Mouse (Mus musculus) naive thymus-derived CD4-positive, alpha-beta T cell, adult 2 months (primary cell): Measurements from ENCODE around the gene Cox8b.
A peak's percentile ranks its signal among the peaks of the same experiment; 100 is the strongest.
"Not testable (repeated sequence)": the region's sequence is repeated elsewhere in the genome, so short reads cannot be mapped to it uniquely, and the experiment has no call there.

ENCODE experiments used
- DNase-seq: peaks from one replicate; pipeline ENCODE4 v3.0.0-alpha.2; 2011; ENCODE audit warnings: low read depth

Gene Cox8b

DNA sequence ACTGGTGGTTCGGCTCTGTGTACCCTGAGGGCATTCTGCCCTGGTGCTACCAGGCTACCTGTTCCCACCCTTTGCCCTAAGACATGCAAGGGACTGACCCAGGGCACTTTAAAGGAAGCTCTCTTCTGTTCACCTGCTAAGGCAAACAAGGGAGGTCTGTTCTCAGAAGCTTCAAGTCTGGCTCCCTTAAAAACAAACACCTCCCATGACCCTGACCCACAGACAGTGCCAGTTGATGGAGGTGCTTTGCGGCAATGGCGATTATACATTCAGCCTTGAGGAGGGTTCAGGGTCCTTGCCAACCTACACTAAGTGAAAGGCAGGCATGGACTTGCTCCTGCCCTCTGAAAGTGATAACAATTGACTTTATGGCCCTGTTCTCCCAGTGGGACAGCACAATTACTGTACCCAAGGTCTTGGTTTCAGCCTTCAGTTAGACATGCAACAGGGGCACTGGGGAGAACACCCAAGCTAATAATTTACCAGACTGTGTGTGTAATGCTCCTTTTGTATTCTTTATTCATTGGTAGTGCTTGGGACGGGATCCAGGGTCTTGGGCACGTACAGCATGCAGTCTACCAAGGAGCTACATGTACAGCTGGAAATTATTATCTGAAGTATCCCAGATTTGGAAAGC is 12.7 kb upstream of the Cox8b start:
- DNase-seq = no peak

DNA sequence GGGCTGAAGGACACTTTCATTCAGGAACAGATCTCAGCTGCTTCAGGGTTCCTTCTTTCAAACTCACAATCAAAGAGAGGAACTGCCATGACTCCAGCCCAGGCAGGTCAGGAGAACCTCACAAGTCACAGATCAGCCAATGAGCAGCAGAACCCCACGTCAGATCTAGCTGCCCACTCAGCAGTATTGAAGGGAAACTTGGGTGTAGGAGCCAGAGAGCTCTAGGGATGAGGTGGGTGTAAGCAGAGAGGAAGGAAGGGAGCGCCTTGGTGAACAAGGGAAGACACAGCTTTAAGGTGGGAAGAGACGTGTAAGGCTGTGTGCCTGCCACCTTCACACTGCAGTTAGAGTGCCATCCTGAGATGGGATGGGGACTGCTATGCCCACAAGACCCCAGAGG is 12.0 kb upstream of the Cox8b start:
- no peak for DNase-seq

DNA sequence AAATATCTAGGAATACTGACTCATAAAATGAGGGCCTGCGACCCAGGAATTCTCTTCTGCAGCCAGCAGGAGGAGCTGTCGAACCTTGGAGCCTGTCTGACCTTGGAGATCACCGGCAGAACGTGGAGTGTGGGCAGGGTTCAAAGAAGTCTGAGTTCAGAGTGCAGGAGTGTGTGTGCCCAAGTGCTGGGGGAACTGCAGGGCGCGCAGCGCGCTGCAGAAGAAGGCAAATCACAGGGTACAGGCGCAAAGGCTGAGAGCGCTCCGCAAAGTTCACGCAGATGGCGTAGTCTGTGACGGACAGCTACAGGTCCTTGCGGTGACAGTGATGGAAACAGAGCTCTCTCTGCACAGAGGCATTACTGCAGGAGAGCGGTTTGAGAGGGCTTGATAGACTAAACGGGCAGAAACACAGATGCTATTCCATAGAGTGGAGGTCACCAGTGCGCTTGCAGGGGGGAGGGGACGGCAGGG is 8.4 kb upstream of the Cox8b start:
- DNase-seq = peak; percentile 82

DNA sequence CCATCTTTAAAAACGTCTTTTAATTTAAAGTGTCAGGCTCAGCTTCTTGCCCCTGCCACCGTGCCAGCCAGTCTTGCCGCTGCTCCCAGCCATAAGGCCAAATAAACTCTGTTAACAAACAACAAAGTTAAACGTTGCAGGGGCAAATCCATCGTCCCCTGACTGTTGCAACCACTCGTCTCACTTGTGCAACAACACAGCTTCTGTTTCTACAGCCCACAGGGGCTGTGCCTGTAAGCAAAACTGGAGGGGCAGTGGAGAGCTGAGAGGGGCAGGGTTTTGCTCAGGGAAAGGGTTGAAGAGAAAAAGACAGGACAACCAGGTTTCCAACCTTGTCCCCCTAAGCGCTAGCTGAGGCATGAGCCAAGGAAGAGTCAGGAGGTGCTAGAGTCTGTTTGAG is 7.9 kb upstream of the Cox8b start:
- no peak for DNase-seq

DNA sequence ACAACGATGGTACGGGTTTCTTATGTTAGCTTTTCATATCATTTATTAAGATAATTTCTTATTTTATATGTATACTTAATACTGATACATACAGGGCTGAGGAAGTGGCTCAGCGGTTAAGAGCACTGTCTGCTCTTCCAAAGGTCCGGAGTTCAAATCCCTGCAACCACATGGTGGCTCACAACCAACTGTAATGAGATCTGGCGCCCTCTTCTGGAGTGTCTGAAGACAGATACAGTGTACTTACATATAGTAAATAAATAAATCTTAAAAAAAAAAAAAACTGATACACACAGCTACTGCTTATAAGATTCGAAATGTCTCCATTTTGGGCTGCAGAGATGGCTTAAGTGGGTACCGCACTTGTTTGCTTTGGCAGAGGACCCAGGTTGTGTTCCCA is 7.5 kb upstream of the Cox8b start:
- DNase-seq = no peak

DNA sequence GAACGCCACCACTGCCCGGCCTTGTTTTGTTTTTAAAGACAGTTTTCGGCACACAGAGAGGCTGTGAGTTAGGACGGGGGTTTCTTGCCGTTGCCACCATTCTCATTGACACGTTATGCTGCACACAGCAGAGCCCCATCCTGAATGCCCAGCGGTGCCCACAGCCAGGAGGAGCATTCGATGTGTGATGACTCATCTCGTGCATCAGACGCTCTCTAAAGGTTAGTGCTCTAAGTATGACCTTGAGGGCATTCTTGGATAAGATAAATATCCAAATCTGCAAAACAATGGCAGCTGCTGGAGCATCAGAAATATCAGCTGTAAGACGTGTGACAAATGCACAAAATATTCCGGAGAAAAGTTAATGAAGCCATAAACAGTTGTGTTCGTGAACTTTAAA is 6.9 kb upstream of the Cox8b start:
- no peak for DNase-seq

DNA sequence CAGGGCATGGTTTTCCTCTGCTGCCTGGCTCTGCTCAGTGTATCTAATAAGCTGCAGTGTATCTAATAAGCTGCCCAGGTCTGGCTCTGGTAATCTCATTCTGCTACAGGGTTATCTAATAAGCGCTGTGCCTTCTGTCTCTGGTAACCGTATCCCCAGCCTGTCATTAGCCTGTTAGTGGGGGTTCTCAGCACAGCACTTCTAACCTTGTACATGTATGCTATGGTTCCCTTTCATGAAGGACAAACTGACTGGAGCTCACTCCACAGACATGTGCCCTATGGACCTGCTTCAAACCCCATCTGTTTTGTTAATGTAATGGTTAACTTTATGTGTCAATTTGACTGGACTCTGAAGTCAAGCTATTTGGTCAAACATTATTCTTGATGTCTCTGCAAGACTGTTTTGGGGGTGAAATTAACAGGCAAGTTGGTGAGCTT is 5.4 kb upstream of the Cox8b start:
- no peak for DNase-seq

DNA sequence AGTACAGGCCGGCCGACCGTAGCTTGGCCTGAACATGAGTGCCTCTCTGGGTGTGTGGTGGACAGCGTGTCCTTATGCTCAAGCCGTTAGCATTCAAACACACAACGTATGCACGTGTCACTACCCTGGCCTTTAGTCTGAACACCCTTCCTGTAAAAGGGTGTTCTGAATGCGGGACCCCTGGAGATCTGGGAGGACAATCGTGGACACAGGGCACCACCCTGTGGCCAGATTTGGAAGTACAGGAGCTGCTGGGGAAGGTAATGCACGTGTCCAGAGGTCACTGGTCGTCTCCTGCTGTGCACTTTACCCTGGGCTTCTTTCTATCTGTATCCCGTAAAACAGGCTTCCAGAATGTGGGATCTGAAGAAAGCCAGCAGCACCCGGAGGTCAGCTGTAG is 3.0 kb upstream of the Cox8b start:
- peak; percentile 78 for DNase-seq

DNA sequence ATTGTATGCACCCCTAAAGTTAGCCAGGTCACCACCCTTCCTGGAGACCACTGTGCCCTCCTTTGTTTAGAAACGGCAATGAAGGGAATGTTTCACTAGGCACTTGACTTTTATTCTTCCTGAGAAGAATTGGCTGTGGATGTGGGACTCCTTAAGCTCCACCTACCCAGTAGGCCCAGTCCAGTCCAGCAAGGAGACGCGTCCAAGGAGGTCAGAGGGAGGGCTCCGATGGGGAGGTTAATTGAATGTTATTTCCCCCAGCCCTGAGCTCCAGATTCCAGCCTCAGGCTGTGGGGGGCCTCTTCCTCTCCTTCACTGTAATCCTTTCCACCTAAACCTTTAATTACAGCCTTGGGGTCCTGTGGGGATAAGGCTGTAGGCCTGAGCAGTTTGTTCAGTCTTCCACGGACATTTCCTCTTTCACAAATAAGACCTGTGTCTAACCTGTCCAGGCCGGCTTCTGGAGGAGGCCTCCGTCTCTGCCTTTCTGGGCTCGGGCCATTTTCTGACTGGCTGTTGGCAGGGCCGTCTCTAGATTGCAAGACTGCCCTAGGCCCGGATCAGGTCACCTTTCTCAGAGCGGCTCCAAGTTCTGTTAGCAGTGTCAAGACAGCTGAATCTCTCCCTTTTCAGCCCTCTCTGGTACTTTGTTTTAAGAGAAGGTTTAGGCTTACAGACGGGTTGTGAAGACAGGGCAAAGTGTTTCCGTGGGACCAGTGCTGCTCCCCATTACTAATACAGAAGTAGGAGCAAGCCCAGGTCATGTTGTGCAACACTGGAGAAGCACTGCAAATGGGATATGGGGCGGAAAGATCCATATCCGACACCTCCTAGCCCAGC is 2.0 kb upstream of the Cox8b start:
- no peak for DNase-seq

DNA sequence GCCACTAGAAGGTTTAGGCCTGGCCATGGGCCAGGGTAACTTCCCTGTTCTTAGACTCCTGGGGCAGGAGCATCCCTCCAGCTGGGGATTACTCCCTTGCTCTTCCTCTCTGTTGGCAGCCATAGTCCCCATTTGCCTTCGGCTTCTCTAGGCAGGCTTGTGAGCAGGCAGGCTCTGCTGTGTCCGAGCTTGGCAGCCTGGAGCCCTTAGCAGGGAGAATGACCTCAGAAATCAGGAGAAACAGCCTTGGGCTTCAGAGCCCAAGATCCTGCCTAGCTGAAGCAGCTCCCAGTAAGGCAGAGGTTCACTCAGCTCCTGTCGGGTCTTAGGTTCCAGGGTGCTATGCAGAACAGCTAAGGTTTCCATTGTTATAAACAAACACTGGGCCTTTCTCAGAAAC is 1.1 kb downstream of the Cox8b start:
- no peak for DNase-seq

DNA sequence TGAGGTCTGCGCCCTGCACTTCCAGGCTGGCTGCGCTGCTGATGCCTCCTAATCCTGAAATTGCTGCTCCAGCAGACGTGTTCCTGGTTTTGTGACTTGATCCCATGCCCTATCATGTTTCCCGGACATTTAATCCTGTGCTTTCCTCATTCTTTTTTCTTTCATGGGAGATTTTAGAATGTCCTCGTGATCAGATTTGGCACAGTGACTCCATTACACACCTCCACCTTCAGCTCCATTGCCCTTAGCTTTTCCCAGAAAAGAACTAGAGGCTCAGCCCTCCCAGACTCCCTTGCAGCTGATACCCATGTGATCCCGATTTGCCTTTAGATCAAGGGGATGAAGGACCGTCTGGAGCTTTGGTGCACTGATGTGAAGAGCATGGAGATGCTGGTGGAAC is 2.4 kb downstream of the Cox8b start:
- no peak for DNase-seq

DNA sequence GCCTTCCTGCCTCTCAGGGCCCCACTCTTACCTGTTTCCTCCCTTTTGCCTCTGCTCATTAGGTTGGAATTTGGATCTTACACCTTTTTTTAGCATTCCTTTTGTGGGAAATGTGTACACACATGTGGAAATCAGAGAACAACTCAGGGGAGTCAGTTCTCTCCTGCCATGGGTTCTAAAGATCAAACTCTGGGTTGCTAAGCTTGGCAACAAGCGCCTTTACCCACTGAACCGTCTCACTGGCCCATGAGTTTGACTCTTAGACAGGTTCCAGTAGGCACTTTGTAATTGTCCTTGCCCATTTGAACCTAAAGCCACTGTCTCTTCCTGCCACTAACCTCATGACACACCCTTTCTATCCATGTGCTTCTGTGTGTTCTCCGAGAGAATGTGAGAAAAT is 5.6 kb downstream of the Cox8b start:
- DNase-seq = no peak

DNA sequence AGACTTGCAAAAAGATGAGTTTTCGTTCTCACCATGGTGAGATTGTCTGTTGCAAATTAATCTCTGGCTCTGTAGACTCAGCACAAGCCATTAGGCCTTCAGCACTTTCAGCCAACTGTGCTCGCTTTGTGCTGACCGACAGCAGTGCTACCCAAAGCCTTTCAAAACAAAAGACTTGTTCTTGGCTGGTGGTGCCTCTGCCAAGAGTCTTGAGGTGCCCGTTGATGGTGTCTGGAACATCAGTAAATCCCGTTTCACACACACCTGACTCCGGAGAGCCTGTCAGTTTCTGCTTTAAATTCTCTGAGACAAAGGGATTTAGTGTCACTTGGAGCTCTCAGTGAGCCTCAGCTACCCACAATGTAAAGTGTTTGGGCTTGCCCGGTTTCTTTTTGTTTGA is 6.2 kb downstream of the Cox8b start:
- DNase-seq = no peak

DNA sequence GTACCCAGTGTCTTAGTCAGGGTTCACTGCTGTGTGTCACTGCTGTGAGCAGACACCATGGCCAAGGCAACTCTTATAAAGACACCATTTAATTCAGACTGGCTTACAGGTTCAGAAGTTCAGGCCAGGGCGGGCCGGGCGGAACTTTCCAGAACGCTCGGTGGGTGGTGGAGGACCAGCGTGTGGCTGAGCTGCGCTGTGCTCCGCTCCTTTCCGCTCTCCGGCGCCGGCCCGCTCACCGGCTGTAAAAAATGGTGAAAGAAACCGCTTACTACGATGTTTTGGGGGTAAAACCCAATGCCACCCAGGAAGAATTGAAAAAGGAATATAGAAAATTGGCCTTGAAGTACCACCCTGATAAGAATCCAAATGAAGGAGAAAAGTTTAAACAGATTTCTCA is 9.6 kb downstream of the Cox8b start:
- not testable (repeated sequence) for DNase-seq

DNA sequence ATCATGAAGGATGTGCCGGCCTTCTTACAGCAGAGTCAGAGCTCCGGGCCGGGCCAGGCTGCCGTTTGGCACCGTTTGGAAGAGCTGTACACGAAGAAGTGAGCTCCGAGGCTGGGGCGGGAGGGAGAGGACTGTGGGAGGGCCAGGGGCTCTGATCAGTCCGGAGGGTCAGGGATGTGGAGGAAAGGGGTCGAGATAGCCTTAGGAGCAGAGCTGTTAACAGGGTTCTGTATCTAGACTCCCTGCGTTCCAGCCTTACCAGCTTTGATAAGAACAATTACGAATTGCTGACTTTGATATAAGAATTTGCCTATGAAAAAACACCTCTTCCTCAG is 17.8 kb downstream of the Cox8b start:
- DNase-seq = no peak

DNA sequence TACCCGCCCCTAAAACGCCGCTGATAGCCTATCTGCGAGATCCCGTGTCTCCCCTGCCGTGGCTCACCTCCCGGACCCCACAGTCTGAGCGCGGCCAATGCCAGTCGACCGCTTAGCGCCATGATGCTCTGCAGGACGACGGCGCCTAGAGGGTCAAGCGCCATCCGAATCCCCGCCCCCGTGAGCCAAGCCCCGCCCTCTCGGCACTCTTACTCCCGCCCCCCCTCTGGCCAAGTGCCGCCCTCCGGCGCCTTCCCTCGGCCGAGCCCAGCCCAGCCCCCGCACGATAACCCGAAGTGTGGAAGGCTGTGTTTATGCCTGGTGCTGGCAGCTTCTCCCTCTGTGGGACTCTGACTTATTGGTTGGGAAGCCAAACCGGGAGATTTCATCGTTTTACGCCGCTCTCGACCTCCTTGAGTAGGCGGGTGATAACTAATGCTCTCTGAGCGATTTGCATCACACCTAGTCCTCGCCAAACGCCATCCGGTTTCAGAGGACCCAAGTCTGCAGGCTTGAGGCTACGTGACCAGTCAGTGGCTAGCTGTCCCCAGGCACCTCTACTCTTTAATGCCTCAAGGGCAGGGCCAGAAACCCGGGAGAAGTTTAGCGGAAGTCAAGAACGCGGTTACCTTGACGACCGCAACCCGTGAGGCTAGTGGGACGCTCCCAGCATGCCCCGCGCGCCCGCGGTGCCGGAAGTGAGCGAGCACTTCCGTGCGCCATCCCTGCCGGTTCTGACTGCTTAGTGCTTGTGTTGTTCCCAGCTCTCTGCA is 18.4 kb downstream of the Cox8b start, which contains the start of the genes Psmd13 and Sirt3:
TSS of gene Psmd13 (plus strand) at position 273 of the 773 bp plus-strand sequence.
TSS of gene Sirt3 (minus strand) at position 614 of the 773 bp plus-strand sequence.
- DNase-seq = peak; percentile 94

DNA sequence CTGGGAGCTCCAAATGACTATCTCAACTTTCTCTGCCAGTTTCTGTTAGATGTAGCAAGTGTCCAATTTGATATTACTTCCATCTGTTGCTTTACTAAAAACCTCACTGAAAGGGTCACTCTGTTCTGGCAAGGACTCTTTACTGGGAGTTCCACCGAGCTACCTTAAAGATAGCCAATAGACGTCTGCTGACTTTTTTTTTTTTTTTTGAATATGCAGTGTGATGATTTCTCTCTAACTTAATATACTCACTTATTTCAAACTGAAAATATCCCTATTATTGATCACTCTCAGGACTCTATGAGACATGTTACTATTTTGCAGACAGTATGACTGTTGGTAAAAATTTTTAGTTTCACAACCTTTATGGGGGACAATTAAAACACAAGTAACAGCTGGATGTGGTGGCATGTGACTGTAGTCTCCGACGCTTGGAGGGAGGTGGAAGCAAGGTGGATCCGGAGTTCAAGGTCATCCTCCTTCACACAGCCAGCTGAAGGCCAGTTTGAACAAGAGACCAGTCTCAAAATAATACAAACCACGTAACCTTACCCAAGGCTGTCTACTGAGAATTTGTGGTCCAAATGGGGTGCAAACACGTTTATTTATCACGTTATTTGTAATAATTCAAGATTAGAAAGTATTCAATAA is 19.3 kb downstream of the Cox8b start:
- no peak for DNase-seq

DNA sequence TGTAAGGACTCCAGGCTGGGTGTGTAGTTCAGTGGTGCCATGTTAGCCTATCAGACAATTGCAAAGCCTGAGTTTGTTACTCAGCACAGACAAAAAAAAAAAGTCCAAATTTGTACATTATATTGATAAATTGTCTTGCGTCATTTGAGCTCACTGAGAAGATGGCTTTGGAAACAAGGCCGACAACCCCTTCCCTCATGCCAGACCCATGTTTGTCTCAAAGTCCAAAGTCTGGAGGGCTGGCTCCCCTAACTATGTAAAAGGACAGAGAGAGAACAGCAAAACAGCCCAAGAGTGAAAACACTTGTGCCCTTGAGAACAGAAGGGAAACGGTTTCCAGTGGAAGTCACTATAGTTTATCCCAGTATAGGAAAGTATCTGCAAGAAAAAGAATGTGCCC is 19.8 kb downstream of the Cox8b start:
- DNase-seq = no peak

DNA sequence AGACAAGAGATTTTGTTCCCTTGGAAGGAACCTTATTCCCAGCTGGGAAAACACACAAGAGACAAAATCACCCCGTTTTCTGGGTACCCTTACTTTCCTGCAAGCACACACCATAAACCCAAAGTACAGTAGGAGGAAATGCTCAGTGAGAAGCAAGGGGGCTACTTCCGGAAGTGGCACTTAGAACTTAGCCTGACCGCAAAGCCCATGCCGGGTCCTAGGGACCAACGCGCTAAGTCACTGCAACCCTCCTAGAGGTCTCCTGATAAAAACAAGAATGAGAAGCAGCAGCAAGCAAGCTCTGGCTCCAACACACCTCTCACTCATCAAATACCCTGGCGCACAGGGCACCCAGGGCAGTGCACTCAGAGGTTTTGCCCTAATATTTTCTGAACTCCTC is 20.9 kb downstream of the Cox8b start:
- DNase-seq = no peak

DNA sequence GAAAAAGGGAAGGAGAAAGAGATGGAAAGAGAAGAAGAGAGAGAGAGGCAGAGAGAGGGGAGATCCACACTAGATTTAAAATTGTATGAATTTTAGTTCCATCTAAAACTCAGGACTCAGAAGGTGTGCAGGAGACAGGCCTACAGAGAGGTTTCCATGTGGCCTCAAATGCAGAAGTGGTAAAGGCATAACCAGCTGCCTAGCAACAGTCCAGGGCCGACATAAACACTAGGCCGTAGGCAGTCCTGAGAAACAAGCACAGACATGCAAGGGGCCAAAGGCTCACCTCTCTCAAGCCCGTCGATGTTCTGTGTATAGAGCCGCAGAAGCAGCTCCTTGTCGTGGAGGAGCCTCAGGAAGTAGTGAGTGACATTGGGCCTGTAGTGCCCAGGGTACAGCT is 22.9 kb downstream of the Cox8b start:
- no peak for DNase-seq

DNA sequence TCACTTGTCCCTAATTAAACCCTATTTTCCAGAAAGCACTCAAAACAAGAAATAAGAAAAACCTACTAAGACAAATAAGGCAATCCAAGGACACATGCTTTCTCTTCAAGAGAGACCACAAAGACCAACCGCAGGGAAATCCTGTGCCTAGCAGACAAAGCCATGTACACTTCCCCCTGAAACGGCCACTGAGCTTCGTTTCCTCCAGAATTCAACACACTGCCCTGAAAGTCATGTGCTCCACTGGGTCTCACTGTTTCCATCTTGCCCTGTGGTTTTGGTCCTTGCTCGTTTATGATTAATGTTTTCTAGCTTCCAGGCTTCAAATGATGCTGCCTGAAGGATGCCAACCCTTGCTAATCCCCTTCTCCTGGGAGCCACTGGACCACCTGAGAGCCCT is 26.0 kb downstream of the Cox8b start:
- DNase-seq = no peak

DNA sequence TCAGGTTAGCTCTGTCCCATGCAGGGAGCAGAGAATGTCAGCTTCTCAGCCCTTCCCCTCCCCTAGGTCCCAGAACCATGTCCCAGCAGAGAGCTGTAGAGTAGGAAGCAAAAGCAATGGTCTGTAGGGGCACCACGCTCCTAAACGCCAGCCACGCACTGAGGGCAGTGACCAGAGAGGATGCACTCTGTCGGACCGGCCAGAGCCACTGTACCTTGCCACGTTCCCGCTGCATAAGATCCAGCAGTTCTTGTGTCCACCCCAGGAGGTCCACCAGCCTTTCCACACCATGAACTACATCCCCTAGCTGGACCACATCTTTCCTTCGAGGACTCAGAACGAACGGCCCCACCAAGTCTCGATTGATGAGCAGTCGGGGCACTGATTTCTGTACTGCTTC is 35.5 kb downstream of the Cox8b start:
- no peak for DNase-seq
